Mouse (Mus musculus) heart, adult 2 months (tissue): Measurements from ENCODE around the gene Dydc2. TPM values are rescaled to one million over a fixed set of nuclear protein-coding genes. Genes with fewer than 3 reads are reported as not detected.
A peak's percentile ranks its signal among the peaks of the same experiment; 100 is the strongest.

Experiments used
- DNase-seq, 2 experiments: peaks; one replicate each; pipeline ENCODE4 v3.0.0; 2021
- H3K27ac ChIP-seq: fragments of 200-600 bp; 2 replicates; pipeline ENCODE4 v1.8.1; 2022
- H3K27me3 ChIP-seq: fragments of 200-500 bp; 2 replicates; pipeline ENCODE4 v1.6.1; 2012; ENCODE audit warnings: mild to moderate bottlenecking, low read length, inconsistent platforms, mixed read lengths; ENCODE audit not compliant: control insufficient read depth, insufficient read depth
- H3K36me3 ChIP-seq: fragments of 200-500 bp; 2 replicates; pipeline ENCODE4 v1.6.1; 2012; ENCODE audit warnings: low read length, inconsistent platforms; ENCODE audit not compliant: control insufficient read depth, insufficient read depth
- H3K4me1 ChIP-seq: fragments of 200-500 bp; 2 replicates; pipeline ENCODE4 v1.6.1; 2011; ENCODE audit warnings: low read length; ENCODE audit not compliant: control insufficient read depth, insufficient read depth
- H3K4me3 ChIP-seq: fragments of 200-600 bp; 2 replicates; pipeline ENCODE4 v1.8.1; 2022
- H3K79me2 ChIP-seq: fragments of 200-500 bp; replicated peaks from 2 replicates; pipeline ENCODE4 v1.6.1; 2012; ENCODE audit warnings: mild to moderate bottlenecking, inconsistent platforms, low read length, moderate library complexity, mixed read lengths; ENCODE audit not compliant: control insufficient read depth, insufficient read depth
- H3K9ac ChIP-seq: fragments of 200-500 bp; 2 replicates; pipeline ENCODE4 v1.6.1; 2012; ENCODE audit warnings: low read depth, mild to moderate bottlenecking, control low read depth, inconsistent platforms, low read length, mixed read lengths
- CTCF ChIP-seq: fragments of 200-600 bp; IDR thresholded peaks from 2 replicates; pipeline ENCODE4 v1.8.1; 2022; ENCODE audit warnings: antibody characterized with exemption, mild to moderate bottlenecking, moderate library complexity
- EP300 ChIP-seq: fragments of 200-500 bp; IDR thresholded peaks from 2 replicates; pipeline ENCODE4 v1.6.1; 2011; ENCODE audit warnings: low read depth, low read length, control low read depth; ENCODE audit not compliant: insufficient read depth
- POLR2A ChIP-seq: fragments of 200-500 bp; IDR thresholded peaks from 2 replicates; pipeline ENCODE4 v1.6.1; 2011; ENCODE audit warnings: mild to moderate bottlenecking, low read depth, low read length, control low read depth; ENCODE audit not compliant: insufficient read depth
- whole genome bisulfite sequencing: fragments of 180-500 bp; shearing (Covaris S2); methylation state at CpG from one replicate; pipeline ENCODE4 v1.1.7; 2018; 5-methylcytosine and 5-hydroxymethylcytosine counted together
- intact Hi-C: fragments of 180-260 bp; cut with DNase I; formaldehyde crosslinking; loops from one replicate; pipeline ENCODE4 v1.15.1; 2025
- polyA plus RNA-seq: library from polyadenylated mRNA; depleted of rRNA; stranded (reverse); fragments of >200 nt; gene quantifications from 2 replicates; pipeline ENCODE4 v1.2.3, GENCODE M21; 2012
- total RNA-seq, 2 experiments: library from RNA; stranded (reverse); gene quantifications; 2 replicates each; pipeline ENCODE4 v1.2.3; 2021

The Dydc2 gene
- total and polyA plus RNA-seq, 3 experiments, result not detected

DNA sequence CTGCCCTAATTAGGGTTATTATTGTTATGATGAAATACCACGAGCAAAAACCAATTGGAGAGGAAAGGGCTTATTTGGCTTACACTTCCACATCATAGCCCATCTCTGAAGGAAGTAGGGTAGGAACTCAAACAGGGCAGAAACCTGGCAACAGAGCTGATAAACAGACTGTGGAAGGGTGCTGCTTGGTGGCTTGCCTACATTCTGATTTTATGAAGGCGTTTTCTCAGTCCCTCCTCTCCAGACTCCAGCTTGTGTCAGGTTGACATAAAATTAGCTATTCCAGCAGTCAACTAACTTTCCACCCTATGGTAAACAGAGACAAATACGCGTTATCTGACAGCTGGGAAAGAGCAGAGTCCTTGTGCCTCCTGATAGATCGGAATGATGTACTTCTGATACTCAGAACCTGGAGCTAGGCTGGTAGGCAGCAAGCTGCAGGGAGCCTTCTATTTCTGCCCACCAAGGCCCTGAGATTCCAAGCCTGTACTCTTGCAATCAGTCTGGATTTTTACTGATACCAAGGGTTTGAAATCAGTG lies 54.2 kb downstream of the Dydc2 start:
- no peak overlapping the region for H3K4me3 ChIP-seq
- DNase-seq, result no peak
- H3K27me3 ChIP-seq, result no peaks in the 10 kb centered on the region
- WGBS, result 60% methylated on average over 5 of the region's 5 CpGs
- intact Hi-C loops, result loop anchor here (5.0 kb wide), 1 partner anchor 37 kb away; no protein-coding TSS in a partner anchor
- H3K4me1 ChIP-seq, result no peaks in the 10 kb centered on the region; the same call in 1 of the 2 replicates
- H3K9ac ChIP-seq, result no peak overlapping the region
- H3K79me2 ChIP-seq, result no peaks in the 10 kb centered on the region
- H3K36me3 ChIP-seq, result no peaks in the 10 kb centered on the region; the same call in 1 of the 2 replicates
- no peak for TF ChIP-seq EP300
- no peak for TF ChIP-seq CTCF
- TF ChIP-seq POLR2A, result no peak
- no peak overlapping the region for H3K27ac ChIP-seq

DNA sequence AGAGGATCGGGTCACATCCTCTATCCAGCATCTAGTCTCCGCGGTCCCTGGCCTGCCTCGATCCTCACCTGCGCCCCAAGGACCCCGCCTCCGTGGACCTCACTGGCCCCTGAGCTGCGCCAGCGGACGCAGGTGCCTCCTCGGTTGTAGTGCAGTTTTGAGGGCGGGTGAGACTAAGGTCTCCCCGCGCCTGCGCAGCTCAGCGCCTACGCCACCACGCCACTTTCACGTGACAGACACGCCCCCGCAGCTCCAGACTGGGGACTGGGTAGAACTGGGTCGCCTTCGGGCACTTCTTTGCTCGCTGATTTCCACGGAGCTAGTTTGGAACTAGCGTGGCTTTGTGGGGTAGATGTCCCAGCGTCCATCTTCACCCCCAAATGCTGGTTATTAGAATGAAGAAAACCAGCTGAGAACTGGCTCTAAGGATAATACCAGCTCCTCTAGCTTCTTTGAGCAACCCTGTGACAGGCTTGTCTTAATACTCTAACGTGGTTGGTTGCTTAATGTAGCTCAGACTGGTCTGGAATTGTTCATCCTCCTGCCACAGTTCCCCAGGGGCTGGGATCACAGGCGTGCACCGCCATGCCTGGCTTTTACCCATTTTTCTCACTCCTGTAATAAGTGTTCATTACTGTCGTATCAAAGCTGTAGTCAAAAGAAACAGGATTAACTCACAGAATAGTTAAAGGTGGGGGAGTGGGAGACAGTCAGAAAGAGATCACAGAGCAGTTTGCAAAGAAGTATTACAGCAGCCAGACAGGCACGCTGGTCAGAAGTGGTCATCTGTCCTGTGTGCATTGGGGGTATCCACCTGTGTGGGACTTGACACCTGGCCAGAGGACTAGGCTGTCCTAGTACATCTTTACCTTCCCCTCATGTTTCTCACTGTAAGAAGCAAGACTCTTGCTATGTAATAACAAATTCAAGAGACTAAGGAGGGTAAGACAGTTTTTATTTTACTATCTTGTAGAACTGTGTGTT lies 55.1 kb downstream of the Dydc2 start, which contains the start of gene Fam213a:
Gene Fam213a, minus strand, starts transcription at position 159 of the 984 bp plus-strand sequence.
- TF ChIP-seq EP300 (no peak), POLR2A (peak; percentile 53), CTCF (no peak)
- DNase-seq, result peak; percentile 87 to 91

GRCm38 (mm10) chr14:41013143-41013542 lies 55.9 kb downstream of the Dydc2 start:
- intact Hi-C loops, result loop anchor here (5.0 kb wide), 1 partner anchor 36 kb away; no protein-coding TSS in a partner anchor
- Histone ChIP-seq H3K36me3 (no peaks in the 10 kb centered on the region; the same call in 1 of the 2 replicates), H3K4me3 (peak overlapping the region; percentile 62), H3K9ac (peak overlapping the region; percentile 74), H3K27me3 (no peaks in the 10 kb centered on the region), H3K27ac (peak overlapping the region; percentile 53), H3K4me1 (no peaks in the 10 kb centered on the region; the same call in 1 of the 2 replicates), H3K79me2 (no peaks in the 10 kb centered on the region)
- TF ChIP-seq EP300 (no peak), CTCF (no peak), POLR2A (no peak)
- no peak for DNase-seq
- 16% methylated on average over 9 of the region's 9 CpGs for WGBS

More for the DNA sequence above, 55.1 kb downstream of the Dydc2 start, which contains the start of gene Fam213a:
- Histone ChIP-seq H3K79me2 (no peaks in the 10 kb centered on the region), H3K27me3 (no peaks in the 10 kb centered on the region), H3K4me3 (peak within 1 kb of the TSS; percentile 62), H3K36me3 (no peaks in the 10 kb centered on the region; the same call in 1 of the 2 replicates), H3K27ac (peak within 1 kb of the TSS; percentile 53), H3K9ac (peak within 1 kb of the TSS; percentile 74), H3K4me1 (no peaks in the 10 kb centered on the region; the same call in 1 of the 2 replicates)
- 4% methylated on average over 32 of the region's 32 CpGs for WGBS
- intact Hi-C loops, result loop anchor here (5.0 kb wide), 1 partner anchor 37 kb away; no protein-coding TSS in a partner anchor

- Histone ChIP-seq H3K4me3 (no peak overlapping the region), H3K27me3 (no peaks in the 10 kb centered on the region), H3K79me2 (no peaks in the 10 kb centered on the region), H3K4me1 (no peaks in the 10 kb centered on the region; the same call in 1 of the 2 replicates), H3K27ac (no peak overlapping the region), H3K9ac (no peak overlapping the region), H3K36me3 (no peaks in the 10 kb centered on the region)
- DNase-seq, result no peak
- no peak for TF ChIP-seq EP300
- WGBS, result 65% methylated on average over 3 of the region's 3 CpGs
- intact Hi-C loops, result loop anchor here (5.0 kb wide), 1 partner anchor 35 kb away; no protein-coding TSS in a partner anchor
These were observed 57.1 kb downstream of the Dydc2 start for GRCm38 (mm10) chr14:41011916-41012315.

- Histone ChIP-seq H3K9ac (no peak overlapping the region), H3K27ac (no peak overlapping the region)
These were observed 60.9 kb downstream of the Dydc2 start for GRCm38 (mm10) chr14:41008138-41008537.

More at GRCm38 (mm10) chr14:41008138-41008537, 60.9 kb downstream of the Dydc2 start:
- H3K4me3 ChIP-seq, result no peak overlapping the region
- H3K79me2 ChIP-seq, result no peaks in the 10 kb centered on the region
- no peaks in the 10 kb centered on the region for H3K36me3 ChIP-seq
- TF ChIP-seq EP300 (no peak), POLR2A (no peak), CTCF (no peak)
- no peaks in the 10 kb centered on the region for H3K4me1 ChIP-seq
- WGBS, result 64% methylated on average over 2 of the region's 2 CpGs
- no peak for DNase-seq
- intact Hi-C loops, result no loop called here
- no peaks in the 10 kb centered on the region for H3K27me3 ChIP-seq
